Mouse (Mus musculus) CH12.LX (cell line): Measurements from ENCODE around the gene Vti1a. TPM values are rescaled to one million over a fixed set of nuclear protein-coding genes. Genes with fewer than 3 reads are reported as not detected.

Experiments
- DNase-seq: peaks from one replicate; pipeline ENCODE4 v3.0.0-alpha.2; 2013; ENCODE audit errors: extremely low read depth
- H3K27ac ChIP-seq: 2 replicates; pipeline ENCODE4 v1.5.1; 2012; ENCODE audit warnings: low read depth, mild to moderate bottlenecking, control low read depth, moderate library complexity; ENCODE audit not compliant: insufficient read depth
- H3K27me3 ChIP-seq: replicated peaks from 2 replicates; pipeline ENCODE3; 2012; ENCODE audit warnings: inconsistent platforms
- H3K36me3 ChIP-seq, 2 experiments: replicated peaks in 1 of 2; 2 replicates each; pipeline versions ENCODE3 to v1.6.1; 2012; ENCODE audit warnings: inconsistent platforms in 1 of 2, low read length in 1 of 2, mild to moderate bottlenecking in 1 of 2, mixed read lengths in 1 of 2, moderate library complexity in 1 of 2; ENCODE audit not compliant: control insufficient read depth in 1 of 2, insufficient read depth in 1 of 2
- H3K4me1 ChIP-seq, 2 experiments: 2 replicates each; pipeline ENCODE4 v1.6.1; 2012; ENCODE audit warnings: inconsistent platforms in 1 of 2, moderate library complexity in 1 of 2; ENCODE audit not compliant: insufficient read depth in 2 of 2, control insufficient read depth in 1 of 2
- H3K4me2 ChIP-seq: 2 replicates; pipeline ENCODE4 v1.6.1; 2012; ENCODE audit warnings: low read depth, mild to moderate bottlenecking, control low read depth; ENCODE audit not compliant: poor library complexity, insufficient read depth, severe bottlenecking
- H3K4me3 ChIP-seq, 3 experiments: fragments of 150-350 bp in 1 of 3; sonication (generic) in 1 of 3; replicated peaks in 1 of 3; 2 replicates each; pipeline versions ENCODE3 to v1.5.1; 2011 to 2012; ENCODE audit warnings: low read depth in 2 of 3, low read length in 2 of 3, mild to moderate bottlenecking in 2 of 3, moderate library complexity in 2 of 3, control low read depth in 1 of 3, improper control_type of control experiment in 1 of 3, inconsistent platforms in 1 of 3, mixed read lengths in 1 of 3; ENCODE audit not compliant: poor library complexity in 1 of 3
- H3K79me2 ChIP-seq: replicated peaks from 2 replicates; pipeline ENCODE4 v1.6.1; 2012; ENCODE audit warnings: mild to moderate bottlenecking, moderate library complexity; ENCODE audit not compliant: control insufficient read depth, poor library complexity, insufficient read depth, severe bottlenecking; ENCODE audit errors: extremely low read depth
- H3K9ac ChIP-seq: 2 replicates; pipeline ENCODE4 v1.6.1; 2012; ENCODE audit warnings: low read depth, mild to moderate bottlenecking, control low read depth, moderate library complexity; ENCODE audit not compliant: insufficient read depth
- H3K9me3 ChIP-seq: replicated peaks from 2 replicates; pipeline ENCODE3; 2012; ENCODE audit warnings: low read length, inconsistent platforms, mixed read lengths
- CTCF ChIP-seq, 2 experiments: IDR thresholded peaks in 1 of 2; conservative IDR thresholded peaks in 1 of 2; 2 replicates each; pipeline ENCODE4 v1.5.1; 2011 to 2012; ENCODE audit warnings: low read depth in 2 of 2, low read length in 2 of 2, improper control_type of control experiment in 1 of 2, inconsistent platforms in 1 of 2, mild to moderate bottlenecking in 1 of 2, moderate library complexity in 1 of 2
- HCFC1 ChIP-seq: IDR thresholded peaks from 2 replicates; pipeline ENCODE4 v1.6.1; 2012; ENCODE audit warnings: low read depth, mild to moderate bottlenecking, inconsistent platforms, low read length, improper control_type of control experiment
- KAT2A ChIP-seq: IDR thresholded peaks from 2 replicates; pipeline ENCODE4 v1.6.1; 2012; ENCODE audit warnings: low read length, improper control_type of control experiment, inconsistent platforms; ENCODE audit not compliant: insufficient replicate concordance
- MAX ChIP-seq: IDR thresholded peaks from 2 replicates; pipeline ENCODE4 v1.6.1; 2011; ENCODE audit warnings: low read length, improper control_type of control experiment
- MXI1 ChIP-seq: IDR thresholded peaks from 2 replicates; pipeline ENCODE4 v1.6.1; 2011; ENCODE audit warnings: mild to moderate bottlenecking, low read depth, low read length, improper control_type of control experiment
- NELFE ChIP-seq: IDR thresholded peaks from 2 replicates; pipeline ENCODE4 v1.6.1; 2011; ENCODE audit warnings: low read depth, low read length, improper control_type of control experiment
- NRF1 ChIP-seq: IDR thresholded peaks from 2 replicates; pipeline ENCODE4 v1.6.1; 2014; ENCODE audit warnings: low read depth, mild to moderate bottlenecking, inconsistent platforms, low read length, improper control_type of control experiment, moderate library complexity
- PAX5 ChIP-seq: IDR thresholded peaks from 2 replicates; pipeline ENCODE4 v1.6.1; 2012; ENCODE audit warnings: low read length, inconsistent platforms, mixed read lengths
- POLR2A ChIP-seq: IDR thresholded peaks from 2 replicates; pipeline ENCODE4 v1.6.1; 2011; ENCODE audit warnings: low read depth, mild to moderate bottlenecking, improper control_type of control experiment, low read length
- SIN3A ChIP-seq: IDR thresholded peaks from 2 replicates; pipeline ENCODE4 v1.6.1; 2012; ENCODE audit warnings: low read length, improper control_type of control experiment, inconsistent platforms
- TCF12 ChIP-seq: IDR thresholded peaks from 2 replicates; pipeline ENCODE4 v1.6.1; 2014; ENCODE audit warnings: low read depth, mild to moderate bottlenecking, inconsistent platforms, low read length, improper control_type of control experiment
- UBTF ChIP-seq: IDR thresholded peaks from 2 replicates; pipeline ENCODE4 v1.6.1; 2012; ENCODE audit warnings: low read depth, mild to moderate bottlenecking, inconsistent platforms, low read length, improper control_type of control experiment, moderate library complexity
- ZMIZ1 ChIP-seq: IDR thresholded peaks from 2 replicates; pipeline ENCODE4 v1.6.1; 2012; ENCODE audit warnings: low read depth, mild to moderate bottlenecking, inconsistent platforms, low read length, improper control_type of control experiment
- dilution Hi-C: fragments of 300-500 bp; cut with MboI; formaldehyde crosslinking; loops from 2 replicates; pipeline ENCODE4 v1.14.3; 2020; ENCODE audit warnings: low sequenced_read_pairs; ENCODE audit not compliant: extremely low pct_unique_long_range_greater_than_20kb, extremely low pct_ligation_motif_present
- in situ Hi-C: fragments of 300-500 bp; cut with MboI; formaldehyde crosslinking; loops from 3 replicates; pipeline ENCODE4 v1.14.3; 2019; ENCODE audit warnings: low sequenced_read_pairs, low pct_ligation_motif_present, low pct_unique_long_range_greater_than_20kb, mixed read lengths
- polyA plus RNA-seq: library from polyadenylated mRNA; unstranded; fragments of >175 nt; gene quantifications from 2 replicates; pipeline ENCODE4 v1.2.1, GENCODE M21; 2012; ENCODE audit warnings: low read depth; ENCODE audit not compliant: insufficient read length
- total RNA-seq, 2 experiments: library from RNA; depleted of rRNA; stranded (reverse); fragments of 300-350 nt in 1 of 2; fragments of >200 nt in 1 of 2; gene quantifications; 2 replicates each; pipeline ENCODE4 v1.2.3; 2012 to 2014

Gene Vti1a
- total and polyA plus RNA-seq, 3 experiments = 22.3 to 27.6 (median 23.5) TPM

DNA sequence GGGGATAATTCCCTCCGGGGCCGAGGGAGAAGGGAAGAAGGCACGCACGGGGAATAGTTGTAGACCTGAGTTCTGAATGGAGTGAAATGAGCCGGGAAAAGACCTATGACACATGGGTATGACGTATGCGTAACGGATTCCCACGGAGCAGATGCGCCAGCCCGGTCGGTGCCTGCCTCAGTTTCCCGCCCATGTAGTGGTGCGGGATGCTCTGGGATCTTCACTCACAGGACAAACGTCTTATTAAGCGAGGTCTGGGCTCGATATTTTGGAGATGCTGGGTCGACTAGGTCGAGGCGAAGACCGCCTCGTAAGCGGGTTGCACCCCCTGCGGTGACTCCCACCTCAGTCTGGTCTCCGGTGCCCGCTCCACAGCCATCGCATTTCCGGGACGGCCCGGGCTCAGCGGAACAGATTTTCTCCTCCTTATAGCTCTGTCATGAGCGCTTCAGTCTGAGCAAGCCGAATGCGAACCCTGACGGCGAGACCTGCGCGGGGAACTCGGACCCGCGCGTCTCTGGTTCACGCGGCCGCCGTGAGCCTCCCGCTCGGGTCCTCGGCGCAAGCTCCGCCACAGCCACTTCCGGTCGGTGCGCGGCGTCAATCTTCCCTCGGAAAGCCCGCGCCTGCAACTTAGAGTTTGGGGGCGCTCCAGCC, 515 bp upstream of the Vti1a start, which contains the start of gene Zdhhc6:
Gene Zdhhc6, minus strand, starts transcription at position 581 of the 657 bp plus-strand sequence.
- Histone ChIP-seq H3K79me2 (peaks cover 57% of the 10 kb centered on the region), H3K27me3 (no peaks in the 10 kb centered on the region), H3K27ac (peak within 1 kb of the TSS; percentile 53), H3K4me3 (peak within 1 kb of the TSS; percentile 82 to 99 (median 94)), H3K36me3 (peaks cover 11 to 25% of the 10 kb centered on the region in 2 experiments), H3K4me2 (peak within 1 kb of the TSS; percentile 90), H3K9me3 (no peaks in the 10 kb centered on the region), H3K9ac (peak within 1 kb of the TSS; percentile 59), H3K4me1 (peaks cover 3 to 46% of the 10 kb centered on the region in 2 experiments)
- dilution Hi-C loops = no loop called here
- TF ChIP-seq CTCF (conservative IDR thresholded peaks at IDR 0.05 in 1 of 2, IDR thresholded peaks at IDR 0.05 in 1 of 2; ENCODE audit: low read depth in 2 of 2, low read length in 2 of 2) (no peak), KAT2A (no peak), UBTF (peak; percentile 47; the same call in 1 of the 2 replicates), MAX (0 out of 2 replicates have a peak, but pooled peaks have one; percentile 31), SIN3A (peak; percentile 87), NRF1 (peak; percentile 74), PAX5 (no peak), ZMIZ1 (peak; percentile 86), MXI1 (peak; percentile 58; the same call in 1 of the 2 replicates), POLR2A (peak; percentile 83), TCF12 (no peak; the same call in 1 of the 2 replicates), NELFE (peak; percentile 71)
- in situ Hi-C loops = loop anchor here (10.0 kb wide), 1 partner anchor 221 kb away; no protein-coding TSS in a partner anchor
- DNase-seq = peak; percentile 61

DNA sequence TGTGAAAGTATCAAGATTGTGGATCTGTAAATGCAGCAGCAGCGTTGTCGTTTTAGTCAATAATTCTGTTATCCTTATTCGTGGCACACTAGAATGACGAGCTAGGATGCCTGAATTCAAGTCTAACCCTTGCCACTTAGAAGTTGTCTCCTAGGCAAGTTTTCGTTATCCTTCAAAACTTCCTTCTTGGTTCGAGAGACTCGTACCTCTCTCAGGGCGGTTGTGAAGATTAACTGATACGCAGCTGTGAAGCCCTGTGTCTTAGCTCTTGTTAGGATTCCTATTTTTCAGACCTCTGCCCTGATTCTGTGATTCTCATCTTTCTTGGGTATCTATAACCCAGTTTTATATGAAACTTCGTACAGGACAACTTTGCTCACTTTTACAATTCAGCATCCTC, 806 bp downstream of the Vti1a start:
- H3K4me2 ChIP-seq = peak overlapping the region; percentile 87

More for the DNA sequence above, 806 bp downstream of the Vti1a start:
- peaks cover 4 to 21% of the 10 kb centered on the region in 2 experiments for H3K36me3 ChIP-seq
- no peaks in the 10 kb centered on the region for H3K9me3 ChIP-seq
- H3K9ac ChIP-seq = peak overlapping the region; percentile 59
- dilution Hi-C loops (no loop called here), in situ Hi-C loops (loop anchor here (10.0 kb wide), 1 partner anchor 222 kb away; no protein-coding TSS in a partner anchor)
- H3K27me3 ChIP-seq = no peaks in the 10 kb centered on the region
- H3K4me1 ChIP-seq = peaks cover 0 to 34% of the 10 kb centered on the region in 2 experiments; a peak in 2 of 4 replicates
- peaks cover 59% of the 10 kb centered on the region for H3K79me2 ChIP-seq
- DNase-seq = no peak
- peak overlapping the region; percentile 82 to 99 (median 94) for H3K4me3 ChIP-seq
- H3K27ac ChIP-seq = no peak overlapping the region; the same call in 1 of the 2 replicates
- TF ChIP-seq MAX (0 out of 2 replicates have a peak, but pooled peaks have one; percentile 18), HCFC1 (no peak), PAX5 (no peak), POLR2A (no peak)
